Mouse (Mus musculus): ENCODE data around the gene Dab1. TPM values are rescaled to one million over a fixed set of nuclear protein-coding genes. Genes with fewer than 3 reads are reported as not detected.

The Dab1 gene
- polyA plus RNA-seq, 2 experiments: 0.19 to 0.34 TPM

DNA sequence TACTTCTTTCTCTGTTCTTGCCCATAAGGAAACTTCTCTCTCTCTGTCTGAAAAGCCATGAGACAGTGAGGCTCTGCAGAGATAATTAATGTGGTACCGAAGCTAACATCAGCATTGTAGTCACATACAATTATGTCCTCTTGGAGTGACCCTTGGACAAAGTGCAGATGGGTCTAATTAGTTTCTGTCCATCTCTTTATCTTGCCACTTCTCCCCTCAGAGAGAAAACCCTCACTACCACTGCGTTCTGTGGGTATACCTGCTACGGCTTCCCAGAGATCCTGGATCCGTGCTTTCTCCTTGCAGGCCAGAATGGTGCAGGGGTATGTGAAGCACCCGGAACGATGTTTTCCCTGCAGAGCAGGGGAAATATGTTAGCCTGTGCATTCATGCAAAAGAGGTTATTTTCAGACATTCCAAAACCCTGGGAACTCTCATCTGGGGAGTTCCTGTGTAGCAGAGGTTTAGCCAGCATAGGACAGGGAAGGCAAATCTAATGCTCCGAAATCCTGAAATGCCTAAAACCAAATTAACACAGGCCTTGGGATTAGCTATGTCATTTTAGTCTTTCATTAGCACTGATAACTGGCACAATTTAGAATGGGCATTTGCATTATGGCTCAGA, 812.2 kb downstream of the Dab1 start:
- H3K4me2 ChIP-seq (ENCODE audit: low read depth): no peak overlapping the region

DNA sequence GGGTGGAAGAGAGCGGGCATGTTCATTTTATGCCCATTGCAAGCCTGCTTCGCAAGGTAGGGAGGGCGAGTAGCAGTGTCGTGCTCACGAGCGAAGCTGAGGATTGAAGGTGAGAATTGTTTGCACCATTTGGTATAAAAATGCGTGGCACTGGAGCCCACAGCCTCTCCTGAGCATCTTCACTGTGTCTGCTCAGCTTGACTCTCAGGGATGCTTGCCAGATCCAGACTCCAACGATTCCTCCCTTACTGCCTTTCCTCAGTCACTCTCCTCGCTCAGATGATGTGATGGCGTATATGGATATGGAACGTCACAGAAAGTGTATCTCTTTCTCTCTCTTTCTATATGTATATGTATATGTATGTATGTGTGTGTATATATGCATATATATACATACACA, 813.0 kb downstream of the Dab1 start:
- Histone ChIP-seq H3K4me3 (ENCODE audit: insufficient read depth in 1 of 2, low read depth in 2 of 2, low read length in 2 of 2) (no peak overlapping the region), H3K36me3 (replicated peaks; ENCODE audit: control insufficient read depth, insufficient read depth, low read depth) (no peaks in the 10 kb centered on the region), H3K9ac (replicated peaks) (no peak overlapping the region), H3K9me3 (ENCODE audit: control insufficient read depth, low read length) (no peaks in the 10 kb centered on the region), H3K4me2 (ENCODE audit: low read depth) (no peak overlapping the region), H3K4me1 (replicated peaks; ENCODE audit: control insufficient read depth in 2 of 2, insufficient read depth in 2 of 2, low read length in 1 of 2) (no peaks in the 10 kb centered on the region), H3K27ac (no peak overlapping the region), H3K27me3 (ENCODE audit: control insufficient read depth, insufficient read depth, low read length) (no peaks in the 10 kb centered on the region)
- ATAC-seq (ENCODE audit: insufficient read depth): no peak
- 63% methylated on average over 11 of the region's 11 CpGs for WGBS (ENCODE audit: insufficient replicate concordance)
- DNase-seq (ENCODE audit: low read depth in 3 of 3, low spot score in 3 of 3): no peak
- TF ChIP-seq CTCF (IDR thresholded peaks at IDR 0.05; ENCODE audit: low read depth) (no peak), EP300 (IDR thresholded peaks at IDR 0.05; ENCODE audit: low read depth) (no peak)

More for the DNA sequence above, 812.2 kb downstream of the Dab1 start:
- Histone ChIP-seq H3K9ac (replicated peaks) (no peak overlapping the region), H3K27ac (no peak overlapping the region), H3K36me3 (replicated peaks; ENCODE audit: control insufficient read depth, insufficient read depth, low read depth) (no peaks in the 10 kb centered on the region), H3K27me3 (ENCODE audit: control insufficient read depth, insufficient read depth, low read length) (no peaks in the 10 kb centered on the region), H3K4me1 (replicated peaks; ENCODE audit: control insufficient read depth in 2 of 2, insufficient read depth in 2 of 2, low read length in 1 of 2) (no peaks in the 10 kb centered on the region), H3K9me3 (ENCODE audit: control insufficient read depth, low read length) (no peaks in the 10 kb centered on the region), H3K4me3 (ENCODE audit: insufficient read depth in 1 of 2, low read depth in 2 of 2, low read length in 2 of 2) (no peak overlapping the region)
- no peak for DNase-seq (ENCODE audit: low read depth in 3 of 3, low spot score in 3 of 3)
- WGBS (ENCODE audit: insufficient replicate concordance): 63% methylated on average over 7 of the region's 7 CpGs
- TF ChIP-seq CTCF (IDR thresholded peaks at IDR 0.05; ENCODE audit: low read depth): no peak
- no peak for TF ChIP-seq EP300 (IDR thresholded peaks at IDR 0.05; ENCODE audit: low read depth)
- ATAC-seq (ENCODE audit: insufficient read depth): no peak

- no peak for ATAC-seq (ENCODE audit: insufficient read depth)
- TF ChIP-seq EP300 (IDR thresholded peaks at IDR 0.05; ENCODE audit: low read depth): no peak
- Histone ChIP-seq H3K36me3 (replicated peaks; ENCODE audit: control insufficient read depth, insufficient read depth, low read depth) (no peaks in the 10 kb centered on the region), H3K9me3 (ENCODE audit: control insufficient read depth, low read length) (no peaks in the 10 kb centered on the region), H3K27me3 (ENCODE audit: control insufficient read depth, insufficient read depth, low read length) (no peaks in the 10 kb centered on the region), H3K4me1 (replicated peaks; ENCODE audit: control insufficient read depth in 2 of 2, insufficient read depth in 2 of 2, low read length in 1 of 2) (no peaks in the 10 kb centered on the region), H3K27ac (no peak overlapping the region), H3K4me3 (ENCODE audit: insufficient read depth in 1 of 2, low read depth in 2 of 2, low read length in 2 of 2) (no peak overlapping the region), H3K9ac (replicated peaks) (no peak overlapping the region), H3K4me2 (ENCODE audit: low read depth) (no peak overlapping the region)
- 71% methylated on average over 5 of the region's 5 CpGs for WGBS (ENCODE audit: insufficient replicate concordance)
- no peak for DNase-seq (ENCODE audit: low read depth in 3 of 3, low spot score in 3 of 3)
Measured at GRCm38 (mm10) chr4:104435736-104436135, 816.6 kb downstream of the Dab1 start.

- Histone ChIP-seq H3K36me3 (replicated peaks; ENCODE audit: control insufficient read depth, insufficient read depth, low read depth) (no peaks in the 10 kb centered on the region), H3K4me3 (ENCODE audit: insufficient read depth in 1 of 2, low read depth in 2 of 2, low read length in 2 of 2) (no peak overlapping the region), H3K9ac (replicated peaks) (no peak overlapping the region), H3K27me3 (ENCODE audit: control insufficient read depth, insufficient read depth, low read length) (no peaks in the 10 kb centered on the region), H3K27ac (no peak overlapping the region), H3K4me1 (replicated peaks; ENCODE audit: control insufficient read depth in 2 of 2, insufficient read depth in 2 of 2, low read length in 1 of 2) (no peaks in the 10 kb centered on the region), H3K4me2 (ENCODE audit: low read depth) (no peak overlapping the region), H3K9me3 (ENCODE audit: control insufficient read depth, low read length) (no peaks in the 10 kb centered on the region)
- ATAC-seq (ENCODE audit: insufficient read depth) (no peak), DNase-seq (ENCODE audit: low read depth in 3 of 3, low spot score in 3 of 3) (no peak)
- no peak for TF ChIP-seq EP300 (IDR thresholded peaks at IDR 0.05; ENCODE audit: low read depth)
- no peak for TF ChIP-seq CTCF (IDR thresholded peaks at IDR 0.05; ENCODE audit: low read depth)
- 52% methylated on average over 4 of the region's 4 CpGs for WGBS (ENCODE audit: insufficient replicate concordance)
Measured at GRCm38 (mm10) chr4:104436411-104436810, 817.3 kb downstream of the Dab1 start.

- no peak for ATAC-seq (ENCODE audit: insufficient read depth)
- Histone ChIP-seq H3K9me3 (ENCODE audit: control insufficient read depth, low read length) (no peaks in the 10 kb centered on the region), H3K27ac (no peak overlapping the region), H3K36me3 (replicated peaks; ENCODE audit: control insufficient read depth, insufficient read depth, low read depth) (no peaks in the 10 kb centered on the region), H3K9ac (replicated peaks) (no peak overlapping the region), H3K27me3 (ENCODE audit: control insufficient read depth, insufficient read depth, low read length) (no peaks in the 10 kb centered on the region), H3K4me2 (ENCODE audit: low read depth) (no peak overlapping the region), H3K4me3 (ENCODE audit: insufficient read depth in 1 of 2, low read depth in 2 of 2, low read length in 2 of 2) (no peak overlapping the region), H3K4me1 (replicated peaks; ENCODE audit: control insufficient read depth in 2 of 2, insufficient read depth in 2 of 2, low read length in 1 of 2) (no peaks in the 10 kb centered on the region)
- 64% methylated on average over 4 of the region's 4 CpGs for WGBS (ENCODE audit: insufficient replicate concordance)
- DNase-seq (ENCODE audit: low read depth in 3 of 3, low spot score in 3 of 3): peak in 1 of 3 experiments; percentile 9
- no peak for TF ChIP-seq EP300 (IDR thresholded peaks at IDR 0.05; ENCODE audit: low read depth)
- no peak for TF ChIP-seq CTCF (IDR thresholded peaks at IDR 0.05; ENCODE audit: low read depth)
Measured at GRCm38 (mm10) chr4:104438730-104439129, 819.6 kb downstream of the Dab1 start.
